Mouse (Mus musculus): ENCODE results near the gene Ccdc61. TPM values are rescaled to one million over a fixed set of nuclear protein-coding genes. Genes with fewer than 3 reads are reported as not detected.

Ccdc61 gene
- 10 to 100 TPM; 11.0 to 12.8 TPM for total RNA-seq (2021)
- long read RNA-seq, experiment 1, partial matches to known transcripts, result 0 of 14 reads
- long read RNA-seq, experiment 1, other reads (novel, unspliced or antisense), result 10 of 14 reads
- long read RNA-seq, experiment 2, transcript Ccdc61-201 (14 exons, 2,022 nt), result major isoform, 14 of 25 reads
- long read RNA-seq, experiment 2, partial matches to known transcripts, result 3 of 25 reads
- long read RNA-seq, experiment 2, other reads (novel, unspliced or antisense), result 7 of 25 reads

DNA sequence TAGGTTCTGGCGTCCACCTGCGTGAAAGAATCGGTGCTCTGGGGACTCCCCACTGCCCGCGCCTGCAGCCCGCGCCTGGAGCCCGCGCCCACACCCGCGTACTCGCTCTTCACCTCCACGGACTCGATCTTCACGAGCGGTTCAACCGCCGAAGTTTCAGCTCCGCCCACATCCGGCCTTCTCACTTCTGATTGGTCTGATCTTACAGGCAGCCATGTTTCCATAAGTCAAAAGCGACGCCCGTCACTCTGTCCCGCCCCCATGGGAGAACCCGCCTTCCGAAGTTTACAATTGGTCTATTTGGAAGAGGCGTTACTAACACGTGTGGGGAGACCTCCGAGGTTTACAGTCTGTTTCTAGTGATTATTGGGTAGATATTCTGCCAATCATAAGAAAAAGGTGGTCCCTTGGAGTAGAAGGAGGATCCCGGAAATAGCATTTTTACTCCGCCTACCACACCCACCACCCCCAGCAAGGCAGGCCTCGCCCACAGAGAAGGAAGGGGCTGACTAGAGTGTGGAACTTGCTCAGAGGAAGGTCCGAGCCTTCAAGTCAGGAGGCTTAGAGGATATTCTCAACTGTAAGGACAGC, at the start of gene Ccdc61:
Gene Ccdc61, minus strand, starts transcription at position 175 of the 591 bp plus-strand sequence.
- DNase-seq (ENCODE audit: low spot score in 2 of 2), result peak; percentile 96 to 99

DNA sequence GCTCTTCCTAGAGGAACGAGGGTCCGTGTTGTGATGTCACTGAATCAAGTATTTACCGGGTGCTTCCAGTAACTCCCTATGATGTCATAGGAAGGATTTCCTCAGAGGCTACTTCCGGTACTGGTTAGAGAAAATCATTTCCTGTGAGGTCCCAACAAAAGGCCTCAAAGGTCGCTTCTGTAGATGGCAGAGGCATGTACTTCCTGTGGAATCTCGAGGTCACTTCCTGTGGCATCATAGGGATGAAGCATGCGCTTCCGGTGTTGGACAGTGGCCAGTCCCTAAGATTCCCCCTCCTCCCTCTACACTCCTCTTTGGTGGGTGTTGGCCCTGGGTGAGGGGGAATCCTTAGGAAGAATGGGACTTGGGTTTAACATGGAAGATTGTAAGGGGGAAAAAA, 49.2 kb upstream of the Ccdc61 start:
- DNase-seq (ENCODE audit: low spot score in 2 of 2), result no peak

- no peak for DNase-seq (ENCODE audit: low spot score in 2 of 2)
Observed at GRCm38 (mm10) chr7:18958384-18958766, 48.2 kb upstream of the Ccdc61 start.

DNA sequence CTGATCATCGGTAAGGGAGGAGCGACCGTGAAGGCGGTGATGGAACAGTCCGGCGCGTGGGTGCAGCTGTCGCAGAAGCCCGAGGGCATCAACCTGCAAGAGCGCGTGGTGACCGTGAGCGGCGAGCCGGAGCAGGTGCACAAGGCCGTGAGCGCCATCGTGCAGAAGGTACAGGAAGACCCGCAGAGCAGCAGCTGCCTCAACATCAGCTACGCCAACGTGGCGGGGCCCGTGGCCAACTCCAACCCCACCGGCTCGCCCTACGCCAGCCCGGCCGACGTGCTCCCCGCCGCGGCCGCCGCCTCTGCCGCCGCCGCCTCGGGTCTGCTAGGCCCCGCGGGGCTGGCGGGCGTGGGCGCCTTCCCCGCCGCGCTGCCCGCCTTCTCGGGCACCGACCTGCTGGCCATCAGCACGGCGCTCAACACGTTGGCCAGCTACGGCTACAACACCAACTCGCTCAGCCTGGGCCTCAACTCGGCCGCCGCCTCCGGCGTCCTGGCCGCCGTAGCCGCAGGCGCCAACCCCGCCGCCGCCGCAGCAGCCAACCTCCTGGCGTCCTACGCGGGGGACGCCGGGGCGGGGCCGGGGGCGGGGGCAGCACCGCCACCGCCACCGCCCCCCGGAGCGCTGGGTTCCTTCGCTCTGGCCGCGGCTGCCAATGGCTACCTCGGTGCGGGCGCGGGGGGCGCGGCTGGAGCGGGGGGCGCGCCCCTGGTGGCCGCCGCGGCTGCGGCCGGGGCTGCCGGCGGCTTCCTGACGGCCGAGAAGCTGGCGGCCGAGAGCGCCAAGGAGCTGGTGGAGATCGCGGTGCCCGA, 47.6 kb upstream of the Ccdc61 start:
- DNase-seq (ENCODE audit: low spot score in 2 of 2), result peak in 1 of 2 experiments; percentile 65

DNA sequence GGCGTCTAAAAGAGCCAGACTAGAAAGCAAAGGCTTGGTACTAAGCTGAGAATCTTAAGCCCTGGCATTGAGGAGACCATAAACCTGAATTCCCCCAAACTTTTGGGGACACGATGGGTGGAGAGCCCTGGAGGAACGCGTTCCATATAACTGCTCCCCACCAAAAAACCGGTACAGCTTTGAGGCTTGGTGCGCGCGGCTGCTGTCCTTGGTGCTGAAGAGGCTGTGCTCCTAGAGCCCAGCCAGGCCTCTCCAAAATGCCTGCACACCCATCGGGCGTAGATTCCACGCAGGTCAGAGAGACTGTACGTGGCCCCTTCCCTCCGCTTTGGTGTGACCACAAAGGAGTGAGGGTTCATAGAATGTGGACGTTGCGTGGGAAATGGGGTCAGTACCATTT, 41.2 kb upstream of the Ccdc61 start:
- no peak for DNase-seq (ENCODE audit: low spot score in 2 of 2)

DNA sequence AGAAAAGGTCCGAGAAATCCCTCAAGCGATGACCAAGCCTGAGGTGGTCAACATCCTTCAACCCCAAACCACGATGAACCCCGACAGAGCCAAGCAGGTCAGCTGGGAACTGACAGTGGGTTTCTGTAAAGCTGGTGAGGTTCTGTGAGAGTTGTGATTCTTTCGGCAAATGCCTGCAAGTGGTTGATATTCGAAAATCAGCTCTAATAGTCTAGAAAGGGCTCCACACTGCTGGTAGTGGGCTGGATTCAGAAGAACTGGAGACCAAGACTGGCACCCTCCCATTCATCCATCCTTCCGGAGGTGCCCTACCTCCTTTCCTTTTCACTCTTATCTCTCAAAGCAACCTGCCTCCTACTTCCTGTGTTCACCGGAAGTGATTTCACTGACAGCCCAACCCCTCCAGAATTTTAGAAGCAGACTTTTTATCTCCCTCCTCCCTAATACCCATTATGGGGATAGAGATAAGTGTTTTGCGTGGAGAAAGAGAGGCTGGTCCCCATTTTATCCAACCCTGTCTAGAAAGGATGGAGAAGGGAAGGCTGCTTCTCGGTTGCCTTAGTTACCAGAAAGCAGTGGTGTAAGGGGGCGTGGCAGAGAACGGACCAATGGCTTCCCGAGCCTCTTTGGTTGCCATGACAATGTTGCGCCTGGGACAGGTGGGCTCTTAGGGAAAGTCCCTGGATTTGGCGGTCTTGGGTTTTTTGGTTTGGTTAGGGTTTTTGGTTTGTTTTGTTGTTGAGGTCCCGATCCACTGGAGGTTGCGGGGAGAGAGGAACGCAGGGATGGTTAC, 40.5 kb upstream of the Ccdc61 start:
- no peak for DNase-seq (ENCODE audit: low spot score in 2 of 2)

GRCm38 (mm10) chr7:18949781-18950522, 39.7 kb upstream of the Ccdc61 start:
- DNase-seq (ENCODE audit: low spot score in 2 of 2), result peak in 1 of 2 experiments; percentile 60

DNA sequence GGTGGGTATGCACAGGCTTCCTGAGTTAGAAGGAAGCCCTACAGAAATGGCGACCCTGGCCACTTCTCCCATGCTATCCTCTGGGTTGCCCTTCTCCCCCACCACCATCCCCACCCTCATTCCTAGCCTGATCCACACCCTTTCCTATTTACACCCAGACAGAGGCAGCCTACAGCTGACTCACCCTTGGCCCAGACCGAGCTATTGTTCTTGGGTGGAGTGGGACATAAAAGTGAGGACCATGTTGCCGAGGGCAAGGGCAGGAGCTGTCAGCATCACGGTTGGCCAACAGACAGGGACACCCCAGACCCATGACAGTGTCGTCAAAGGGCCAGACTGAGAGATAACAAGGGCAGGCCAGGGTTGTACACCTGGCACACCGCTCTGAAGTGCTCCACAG, 37.9 kb upstream of the Ccdc61 start:
- DNase-seq (ENCODE audit: low spot score in 2 of 2), result no peak

DNA sequence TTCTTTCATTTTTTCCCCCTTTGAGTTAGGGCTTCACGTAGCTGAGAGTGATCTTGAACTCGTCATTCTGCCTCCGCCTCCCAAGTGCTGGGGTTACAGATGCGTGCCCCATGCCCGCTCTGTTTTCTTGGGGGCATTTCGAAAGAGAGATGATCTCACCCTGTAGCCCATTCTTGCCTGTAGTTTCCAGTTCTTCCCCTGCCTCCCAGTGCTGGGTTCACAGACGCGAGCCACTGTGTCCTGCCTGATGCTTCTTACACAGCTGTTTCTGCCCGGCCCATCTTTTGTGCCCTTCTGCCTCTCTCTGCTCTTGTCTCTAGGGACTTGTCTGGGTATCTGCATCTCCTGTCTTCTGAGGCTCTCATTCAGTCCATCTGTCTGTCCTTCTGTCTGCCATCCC, 32.6 kb upstream of the Ccdc61 start:
- DNase-seq (ENCODE audit: low spot score in 2 of 2), result no peak

DNA sequence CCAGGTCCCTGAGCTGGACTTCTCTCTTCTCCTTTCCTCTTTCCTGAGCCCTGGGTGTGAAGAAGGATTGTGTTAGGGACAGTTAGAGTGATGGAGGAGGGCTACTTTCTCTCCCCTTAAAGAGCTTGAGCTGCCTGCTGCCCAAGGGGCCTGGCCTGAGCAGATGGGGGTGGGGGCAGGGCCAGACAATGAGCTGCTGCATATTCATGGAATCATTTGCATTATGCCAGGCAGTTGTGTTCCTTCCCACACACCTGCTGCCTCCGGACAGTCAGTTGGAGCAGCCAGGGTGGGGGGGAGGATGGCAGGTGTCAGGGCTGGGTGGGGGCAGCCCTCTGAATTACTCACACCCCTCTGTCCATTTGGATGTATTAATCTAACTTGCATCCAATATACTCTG, 32.2 kb upstream of the Ccdc61 start:
- no peak for DNase-seq (ENCODE audit: low spot score in 2 of 2)

DNA sequence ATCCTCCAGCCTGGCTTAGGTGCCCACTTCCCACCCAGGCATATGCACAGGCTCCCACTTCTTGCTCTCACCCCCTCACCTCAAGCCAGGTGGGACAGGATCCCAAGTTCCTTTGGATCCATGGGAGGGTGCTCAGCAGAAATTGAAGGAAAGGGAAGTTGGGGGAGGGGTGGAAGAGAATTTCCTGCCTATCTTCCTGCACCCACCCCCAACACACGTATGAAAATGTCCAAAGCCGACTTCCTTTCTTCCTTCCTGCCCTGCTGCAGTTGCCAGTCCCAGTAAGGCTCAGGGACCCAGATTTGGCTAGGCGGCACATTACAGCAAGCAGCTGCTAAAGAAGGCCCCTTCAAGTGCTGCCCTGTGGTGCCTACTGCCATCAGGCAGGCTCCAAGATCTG, 17.5 kb upstream of the Ccdc61 start:
- no peak for DNase-seq (ENCODE audit: low spot score in 2 of 2)

DNA sequence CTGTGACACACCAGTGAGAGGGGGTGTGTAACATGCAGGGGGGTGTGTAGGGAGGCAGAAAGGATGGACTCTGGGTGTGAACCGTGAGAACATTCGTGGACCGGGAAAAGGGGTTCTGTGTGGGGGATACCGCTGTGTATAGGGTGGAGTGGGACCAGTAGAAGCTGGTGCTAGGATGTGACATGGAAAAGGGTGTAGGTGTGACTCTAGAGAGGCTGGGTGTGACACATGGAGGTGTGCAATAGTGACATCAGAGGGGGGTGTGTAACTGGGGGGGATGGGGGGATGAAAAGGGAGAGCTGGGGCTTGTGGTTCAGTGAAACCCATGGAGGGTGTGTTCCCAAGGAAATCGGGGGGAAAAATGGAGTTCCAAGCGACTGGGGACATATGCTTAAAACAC, 16.7 kb upstream of the Ccdc61 start:
- no peak for DNase-seq (ENCODE audit: low spot score in 2 of 2)

- DNase-seq (ENCODE audit: low spot score in 2 of 2), result peak in 1 of 2 experiments; percentile 59
Observed at GRCm38 (mm10) chr7:18926041-18926790, 16.0 kb upstream of the Ccdc61 start.

- peak; percentile 96 to 98 for DNase-seq (ENCODE audit: low spot score in 2 of 2)
Observed at GRCm38 (mm10) chr7:18925162-18925938, 15.1 kb upstream of the Ccdc61 start, which contains the start of gene Nova2. Gene Nova2, plus strand, starts transcription at chr7:18925888.

DNA sequence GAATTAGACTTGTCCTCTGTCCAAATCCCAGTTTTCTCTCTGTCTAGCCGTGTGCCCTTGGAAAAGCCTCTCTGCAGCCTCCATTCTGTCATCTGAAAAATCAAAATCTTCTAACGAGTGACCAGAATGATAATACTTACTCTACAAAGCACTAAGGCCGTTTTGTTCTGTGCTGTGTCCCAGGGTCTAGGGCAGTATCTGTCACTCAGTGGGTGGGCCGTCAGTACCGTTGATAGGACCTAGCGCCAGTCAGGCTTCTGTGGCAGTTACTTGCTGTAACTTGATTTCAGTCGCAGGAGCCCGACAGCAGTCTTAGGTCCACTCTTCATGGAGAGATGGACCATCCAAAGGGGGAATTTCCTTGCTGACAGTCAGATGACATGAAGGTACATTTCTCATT, 14.1 kb upstream of the Ccdc61 start:
- DNase-seq (ENCODE audit: low spot score in 2 of 2), result no peak

GRCm38 (mm10) chr7:18923711-18924191, 13.5 kb upstream of the Ccdc61 start:
- peak in 1 of 2 experiments; percentile 53 for DNase-seq (ENCODE audit: low spot score in 2 of 2)

DNA sequence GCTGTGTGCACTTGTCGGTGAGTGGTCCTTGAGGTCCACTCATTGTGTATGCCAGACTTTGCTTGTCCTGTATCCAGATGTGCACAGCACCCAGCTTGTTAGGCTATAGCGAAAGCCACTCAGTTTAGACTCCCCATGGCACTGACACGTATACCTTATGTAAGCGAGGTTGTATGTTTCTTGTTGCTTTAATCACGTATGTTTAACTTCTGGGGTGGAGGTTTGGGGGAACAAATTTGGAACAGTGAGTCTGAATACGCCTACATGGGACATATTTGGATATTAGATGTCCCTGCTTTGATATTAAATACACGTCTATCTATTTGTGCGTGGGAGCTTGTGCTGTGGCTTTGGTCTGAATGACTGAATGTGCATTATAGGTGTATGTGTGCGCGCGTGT, 13.1 kb upstream of the Ccdc61 start:
- no peak for DNase-seq (ENCODE audit: low spot score in 2 of 2)

DNA sequence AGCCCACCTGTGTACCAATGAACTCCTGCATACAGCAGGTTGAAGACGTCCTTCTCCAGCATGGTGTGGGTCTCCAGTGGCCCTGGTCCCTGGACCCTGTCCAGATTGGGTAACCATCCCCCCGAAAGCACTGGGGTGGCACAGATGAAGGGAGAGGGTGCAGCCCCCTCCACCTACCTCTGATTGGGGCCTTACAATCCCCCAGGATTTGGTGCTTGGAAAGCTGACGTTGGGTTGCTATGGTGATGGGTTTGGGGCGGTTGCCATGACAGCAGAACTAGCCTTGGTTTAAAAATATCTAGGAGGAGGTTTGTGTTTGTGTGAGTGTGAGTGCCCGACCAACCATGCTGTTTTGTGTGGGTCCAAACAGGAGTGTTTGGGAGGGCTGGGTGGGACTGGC, 12.6 kb upstream of the Ccdc61 start:
- DNase-seq (ENCODE audit: low spot score in 2 of 2), result peak; percentile 83 to 94

DNA sequence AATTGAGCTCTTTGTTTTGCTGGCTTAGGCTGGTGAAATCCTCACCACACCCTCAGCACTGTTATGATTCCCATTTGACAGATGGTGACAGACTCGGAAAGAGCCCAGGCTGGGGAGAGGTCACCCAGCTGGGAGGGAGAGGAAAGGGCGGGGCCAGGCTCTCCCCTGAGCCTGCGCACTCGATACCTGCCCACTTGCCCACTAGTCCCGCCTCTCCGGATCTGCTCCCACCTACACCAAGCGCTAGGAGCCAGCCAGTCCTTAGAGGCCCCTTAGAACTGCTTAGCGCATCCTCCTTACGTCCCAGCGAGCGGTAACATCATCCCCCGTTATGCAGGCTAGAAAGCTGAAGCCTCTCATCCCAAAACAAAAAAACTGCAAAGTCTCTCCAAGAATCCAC, 10.9 kb upstream of the Ccdc61 start:
- DNase-seq (ENCODE audit: low spot score in 2 of 2), result peak; percentile 59 to 75
